8 mouse cellular contexts compared by ENCODE assay signal in genomic region chr2:49619719-49620522, GRCm38 (mm10). TPM values are rescaled to one million over a fixed set of nuclear protein-coding genes. Genes with fewer than 3 reads are reported as not detected.
A peak's percentile ranks its signal among the peaks of the same experiment; 100 is the strongest.
DNase-seq lines count a peak whose midpoint lies in the region; ATAC-seq and TF ChIP-seq lines count a peak whose summit lies in the region.

No protein-coding gene starts in this region.

- peak overlapping the region; percentile 76 for H3K4me2 ChIP-seq in heart, embryonic 11.5 days
- peak overlapping the region; percentile 95 for H3K4me2 ChIP-seq in heart, embryonic 16.5 days (ENCODE audit: low read depth, low read length)
- H3K4me2 ChIP-seq in liver, embryonic 14.5 days (ENCODE audit: low read depth): peak overlapping the region; percentile 50
- H3K4me2 ChIP-seq in stomach, postnatal 0 days (replicated peaks; ENCODE audit: low read depth): peak overlapping the region; percentile 91

- no peaks in the 10 kb centered on the region for H3K36me3 ChIP-seq in heart, embryonic 11.5 days (ENCODE audit: control insufficient read depth, insufficient read depth, low read length)
- H3K36me3 ChIP-seq in heart, embryonic 16.5 days (ENCODE audit: control insufficient read depth, insufficient read depth): no peaks in the 10 kb centered on the region
- no peaks in the 10 kb centered on the region for H3K36me3 ChIP-seq in liver, embryonic 14.5 days (replicated peaks; ENCODE audit: control insufficient read depth, insufficient read depth, low read depth)
- H3K36me3 ChIP-seq in stomach, postnatal 0 days (ENCODE audit: control insufficient read depth, insufficient read depth, low read length): no peaks in the 10 kb centered on the region

- no peaks in the 10 kb centered on the region for H3K9me3 ChIP-seq in heart, embryonic 11.5 days (replicated peaks; ENCODE audit: control insufficient read depth, low read length)
- H3K9me3 ChIP-seq in heart, embryonic 16.5 days (replicated peaks; ENCODE audit: control insufficient read depth, low read length): peaks cover 2% of the 10 kb centered on the region; the same call in 1 of the 2 replicates
- no peaks in the 10 kb centered on the region for H3K9me3 ChIP-seq in liver, embryonic 14.5 days (ENCODE audit: control insufficient read depth, low read length)
- H3K9me3 ChIP-seq in stomach, postnatal 0 days (ENCODE audit: control insufficient read depth, low read length): no peaks in the 10 kb centered on the region

- peaks cover 19% of the 10 kb centered on the region for H3K27me3 ChIP-seq in heart, embryonic 11.5 days (ENCODE audit: control insufficient read depth, insufficient read depth, low read length)
- peaks cover 25% of the 10 kb centered on the region for H3K27me3 ChIP-seq in heart, embryonic 16.5 days (ENCODE audit: control insufficient read depth, insufficient read depth, low read length)
- H3K27me3 ChIP-seq in liver, embryonic 14.5 days (ENCODE audit: control insufficient read depth, insufficient read depth, low read length): peaks cover 28% of the 10 kb centered on the region
- peaks cover 4% of the 10 kb centered on the region; the same call in 1 of the 2 replicates for H3K27me3 ChIP-seq in stomach, postnatal 0 days (ENCODE audit: control insufficient read depth, insufficient read depth, low read length)

- peaks cover 3% of the 10 kb centered on the region; the same call in 1 of the 2 replicates for H3K4me1 ChIP-seq in heart, embryonic 11.5 days (ENCODE audit: control insufficient read depth, insufficient read depth, low read length)
- peaks cover 6% of the 10 kb centered on the region; the same call in 1 of the 2 replicates for H3K4me1 ChIP-seq in heart, embryonic 16.5 days (ENCODE audit: control insufficient read depth, insufficient read depth, low read length)
- no peaks in the 10 kb centered on the region for H3K4me1 ChIP-seq in liver, embryonic 14.5 days (replicated peaks; ENCODE audit: control insufficient read depth in 2 of 2, insufficient read depth in 2 of 2, low read length in 1 of 2)
- H3K4me1 ChIP-seq in stomach, postnatal 0 days (replicated peaks; ENCODE audit: control insufficient read depth, insufficient read depth): 0 out of 2 replicates have a peak, but pooled peaks cover 2% of the 10 kb centered on the region

- no peak overlapping the region for H3K27ac ChIP-seq in heart, embryonic 11.5 days (ENCODE audit: low read depth, low read length)
- H3K27ac ChIP-seq in heart, embryonic 16.5 days (ENCODE audit: low read length): no peak overlapping the region
- H3K27ac ChIP-seq in liver, embryonic 14.5 days: no peak overlapping the region
- no peak overlapping the region for H3K27ac ChIP-seq in stomach, postnatal 0 days (replicated peaks)

- peak overlapping the region; percentile 61 for H3K4me3 ChIP-seq in heart, embryonic 11.5 days (ENCODE audit: low read depth, low read length)
- peak overlapping the region; percentile 70 for H3K4me3 ChIP-seq in heart, embryonic 16.5 days (ENCODE audit: low read length)
- H3K4me3 ChIP-seq in liver, embryonic 14.5 days (ENCODE audit: insufficient read depth in 1 of 2, low read depth in 2 of 2, low read length in 2 of 2): peak overlapping the region; percentile 10 to 37; a peak in 2 of 4 replicates
- peak overlapping the region; percentile 58 for H3K4me3 ChIP-seq in stomach, postnatal 0 days (ENCODE audit: low read depth, low read length)

- H3K9ac ChIP-seq in heart, embryonic 11.5 days (ENCODE audit: low read depth, low read length): no peak overlapping the region
- H3K9ac ChIP-seq in heart, embryonic 16.5 days (ENCODE audit: low read length): peak overlapping the region; percentile 51
- H3K9ac ChIP-seq in liver, embryonic 14.5 days (replicated peaks): no peak overlapping the region
- H3K9ac ChIP-seq in stomach, postnatal 0 days (ENCODE audit: low read length): 0 out of 2 replicates have a peak overlapping the region, but pooled peaks have one; percentile 27

- no peak for DNase-seq in heart, adult 9 months (ENCODE audit: low spot score in 2 of 2)
- DNase-seq in cerebellum, postnatal 14 days: peak; percentile 60 to 63
- no peak for DNase-seq in liver, embryonic 14.5 days (ENCODE audit: low read depth in 3 of 3, low spot score in 3 of 3)
- DNase-seq in stomach, postnatal 0 days (ENCODE audit: low spot score): no peak
- DNase-seq in gastrocnemius, adult 8-10 months (ENCODE audit: low spot score in 2 of 2): no peak

- TF ChIP-seq CTCF in liver, embryonic 14.5 days (IDR thresholded peaks at IDR 0.05; ENCODE audit: low read depth): no peak
- no peak for TF ChIP-seq CTCF in stomach, postnatal 0 days (IDR thresholded peaks at IDR 0.05; ENCODE audit: low read depth)

- no peak for TF ChIP-seq EP300 in liver, embryonic 14.5 days (IDR thresholded peaks at IDR 0.05; ENCODE audit: low read depth)
- TF ChIP-seq EP300 in stomach, postnatal 0 days (optimal IDR thresholded peaks at IDR 0.05): no peak

- 3% methylated on average over 32 of the region's 33 CpGs for WGBS in heart, embryonic 11.5 days (ENCODE audit: insufficient replicate concordance)
- WGBS in heart, embryonic 16.5 days: 1% methylated on average over 33 of the region's 33 CpGs
- WGBS in liver, embryonic 14.5 days (ENCODE audit: insufficient replicate concordance): 2% methylated on average over 33 of the region's 33 CpGs
- 3% methylated on average over 33 of the region's 33 CpGs for WGBS in stomach, postnatal 0 days

- 0 out of 2 replicates have a peak, but pooled peaks have one; percentile 20 for ATAC-seq in heart, embryonic 11.5 days (replicated peaks; ENCODE audit: insufficient number of reproducible peaks, low FRiP score, low TSS enrichment)
- ATAC-seq in CD4-positive, CD25-positive, alpha-beta regulatory T cell, adult 4 months: peak; percentile 19
- ATAC-seq in heart, embryonic 16.5 days (replicated peaks; ENCODE audit: extremely low read depth, insufficient read depth, low FRiP score): no peak
- ATAC-seq in liver, embryonic 14.5 days (ENCODE audit: insufficient read depth): no peak
- peak; percentile 27; the same call in 1 of the 2 replicates for ATAC-seq in stomach, postnatal 0 days (ENCODE audit: low FRiP score, low TSS enrichment)

RNA-seq across cellular contexts. Expression of gene Kif5c, which starts 0.8 kb away (rescaled TPM):
- 1.2 and 1.3 TPM in 2 replicates for polyA plus RNA-seq in heart, embryonic 11.5 days (2014; fragmentation: Nextera tagmentation; extraction: Ambion mirVana)
- 1 to 10 TPM; 2.0 to 2.1 TPM for polyA plus RNA-seq in CD4-positive, CD25-positive, alpha-beta regulatory T cell, adult 4 months (2017; shearing (Covaris generic))
- 0.80 and 0.86 TPM in 2 replicates for polyA plus RNA-seq in heart, embryonic 16.5 days (2015; fragmentation: Nextera tagmentation; extraction: Ambion mirVana)
- polyA plus RNA-seq in liver, embryonic 14.5 days (2012; rRNA removed): 0.12 and 0.17 TPM in 2 replicates
- polyA plus RNA-seq in liver, embryonic 14.5 days (2014; fragmentation: Nextera tagmentation; extraction: Ambion mirVana): 0.10 and 0.14 TPM in 2 replicates
- polyA plus RNA-seq in stomach, postnatal 0 days (2015; fragmentation: Nextera tagmentation; extraction: Ambion mirVana): 2.8 TPM in 2 replicates
- total RNA-seq in gastrocnemius, adult 8-10 months (2022): 1 to 10 TPM in 1 of 4 experiments, under 1 TPM in 3; 0.24 to 2.2 (median 0.90) TPM

Comparison
In these comparisons a context has a peak if more than half of its experiments do, and no peak if none do; other contexts are left out.
1. ATAC-seq: peak in heart, embryonic 11.5 days (single experiment), CD4-positive, CD25-positive, alpha-beta regulatory T cell, adult 4 months (single experiment) and stomach, postnatal 0 days (single experiment); none in heart, embryonic 16.5 days (single experiment) and liver, embryonic 14.5 days (single experiment).
2. H3K9ac ChIP-seq: peak in heart, embryonic 16.5 days (single experiment) and stomach, postnatal 0 days (single experiment); none in heart, embryonic 11.5 days (single experiment) and liver, embryonic 14.5 days (single experiment).
3. DNase-seq: peak in cerebellum, postnatal 14 days (2 of 2); none in heart, adult 9 months (0 of 2), liver, embryonic 14.5 days (0 of 3), stomach, postnatal 0 days (single experiment) and gastrocnemius, adult 8-10 months (0 of 2).
4. Peak in every context shown above with its lines, with median percentiles within 50 percentile points of each other: H3K4me2 ChIP-seq and H3K4me3 ChIP-seq.